Mouse (Mus musculus) liver (tissue): ENCODE results near the gene Ttll7.

Source experiments
- DNase-seq: peaks from one replicate; pipeline ENCODE4 v3.0.0-alpha.2; 2020; ENCODE audit warnings: mixed read lengths

Ttll7 gene

DNA sequence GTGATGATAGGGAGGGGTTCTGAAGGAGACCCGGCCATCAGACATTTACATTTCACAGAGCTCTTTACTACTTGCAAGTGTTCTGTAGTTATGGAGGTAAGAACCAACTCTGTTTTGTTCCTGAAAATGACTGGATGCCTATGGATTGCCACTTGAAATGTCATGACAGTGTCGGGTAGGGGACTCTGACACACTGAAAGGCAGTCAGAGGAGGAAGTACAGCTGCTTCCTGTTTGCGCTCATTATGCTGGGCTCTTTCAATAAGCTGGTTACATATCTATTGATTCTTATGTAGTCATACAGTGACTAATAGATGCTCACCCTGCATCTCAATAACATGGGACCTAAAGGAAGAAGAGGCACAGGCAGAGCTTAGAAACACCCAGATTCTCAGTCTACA, 148.8 kb downstream of the Ttll7 start:
- no peak for DNase-seq

DNA sequence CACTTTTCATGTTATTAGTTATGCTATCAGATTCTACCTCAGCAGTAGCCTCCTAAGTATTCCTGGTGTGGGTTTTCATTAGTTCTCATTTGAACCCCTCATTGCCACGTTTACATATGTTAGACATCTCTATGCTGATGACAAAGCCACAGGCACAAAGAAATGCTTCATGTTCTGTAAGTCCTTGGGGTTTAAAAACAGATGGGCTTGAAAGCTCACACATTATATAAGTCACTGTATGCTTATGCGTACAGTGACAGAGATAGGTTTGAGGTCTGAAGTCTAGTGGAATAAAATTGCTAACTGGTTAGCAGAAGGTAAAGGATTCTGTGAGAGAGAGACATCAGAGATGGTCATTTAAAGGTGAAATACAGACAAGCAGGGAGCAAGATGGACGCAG, 149.4 kb downstream of the Ttll7 start:
- no peak for DNase-seq

DNA sequence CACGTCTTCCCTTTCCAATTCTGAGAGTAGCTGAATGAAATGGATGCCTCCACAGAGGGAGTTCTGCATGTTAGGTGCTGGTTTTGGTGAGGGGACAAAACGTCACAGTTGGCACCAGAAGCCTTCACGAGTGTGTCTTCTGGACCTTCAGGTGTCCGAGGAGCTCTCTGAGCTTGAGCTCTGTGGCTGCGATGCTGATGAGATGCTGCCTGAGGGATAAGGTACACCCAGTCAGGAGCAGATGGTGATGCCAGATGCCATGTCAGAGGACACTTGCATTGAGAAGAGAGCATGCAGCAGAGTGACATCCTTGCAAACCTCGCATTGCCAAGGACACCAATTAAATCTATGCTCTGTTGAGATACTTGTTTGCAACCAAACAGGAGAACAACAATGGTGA, 164.3 kb downstream of the Ttll7 start:
- no peak for DNase-seq

DNA sequence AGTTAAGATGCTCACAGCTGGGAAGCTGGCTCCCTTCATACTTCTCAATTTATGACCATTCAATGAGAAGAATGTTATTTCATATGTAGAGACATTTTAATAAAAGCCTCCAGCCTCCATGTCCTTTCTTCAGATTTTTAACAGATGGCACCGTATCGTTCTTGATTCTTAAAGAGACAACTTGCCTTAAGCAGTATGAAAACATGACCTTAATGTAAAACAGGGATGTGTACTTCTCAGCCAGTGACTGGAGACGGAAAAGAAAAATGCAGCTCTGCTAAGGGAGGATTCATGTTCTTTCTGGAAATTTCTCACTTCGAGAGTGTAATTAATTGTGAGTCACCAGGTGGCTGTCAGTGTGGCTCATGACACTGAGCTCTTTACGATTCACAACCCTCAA, 167.3 kb downstream of the Ttll7 start:
- no peak for DNase-seq

DNA sequence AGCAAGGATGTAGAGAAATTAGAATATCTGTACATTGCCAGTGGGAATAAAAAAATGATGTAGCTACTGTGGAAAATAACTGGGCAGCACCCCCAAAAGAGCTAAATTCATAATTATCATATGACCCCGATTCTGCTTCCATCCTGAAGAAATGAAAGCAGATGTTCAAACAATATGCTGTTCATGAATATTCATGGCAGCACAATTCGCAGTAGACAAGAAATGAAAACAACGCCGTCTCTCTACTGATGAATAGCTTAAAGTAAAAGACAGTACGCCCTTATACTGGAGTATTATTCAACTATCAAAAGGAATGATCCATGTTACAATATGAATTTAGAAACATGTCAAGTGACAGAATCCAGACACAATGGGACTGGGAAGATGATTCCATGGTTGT, 174.1 kb downstream of the Ttll7 start:
- DNase-seq = no peak

DNA sequence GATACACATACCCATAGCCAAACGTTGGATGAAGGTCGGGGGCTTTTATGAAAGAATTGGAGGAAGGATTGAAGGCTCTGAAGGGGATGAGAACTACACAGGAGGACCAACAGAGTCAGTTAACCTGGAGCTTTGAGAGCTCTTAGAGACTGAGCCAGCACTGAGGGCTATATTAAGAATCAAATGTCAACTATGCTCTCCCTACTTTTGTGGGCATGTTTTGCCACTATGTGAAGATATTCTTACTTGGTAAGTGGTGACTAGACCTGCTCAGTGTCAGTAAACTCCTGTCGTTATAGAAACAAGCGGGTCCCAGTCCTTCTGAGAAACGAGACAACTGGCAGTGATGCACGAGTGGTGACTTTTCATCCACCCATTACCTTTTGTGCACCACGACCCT, 176.2 kb downstream of the Ttll7 start:
- no peak for DNase-seq

DNA sequence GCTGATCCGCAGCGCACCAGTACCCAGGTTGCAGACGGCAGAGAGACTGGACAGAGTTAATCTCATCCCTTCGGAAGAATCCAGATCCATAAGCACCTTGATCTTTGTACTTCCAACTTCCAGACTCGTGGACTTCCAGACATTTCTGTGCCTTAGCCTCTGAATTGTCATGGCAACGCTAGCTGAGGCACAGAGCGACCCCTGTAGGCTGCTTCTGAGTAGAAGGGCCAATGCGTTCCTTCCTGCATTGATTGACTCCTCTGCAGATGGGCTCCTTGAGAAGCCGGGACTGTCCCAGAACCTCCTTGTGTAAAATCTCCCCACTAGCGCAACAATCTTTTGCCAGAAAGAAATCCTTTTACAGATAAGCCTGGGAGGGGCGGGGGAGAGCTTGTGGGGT, 177.6 kb downstream of the Ttll7 start:
- no peak for DNase-seq

DNA sequence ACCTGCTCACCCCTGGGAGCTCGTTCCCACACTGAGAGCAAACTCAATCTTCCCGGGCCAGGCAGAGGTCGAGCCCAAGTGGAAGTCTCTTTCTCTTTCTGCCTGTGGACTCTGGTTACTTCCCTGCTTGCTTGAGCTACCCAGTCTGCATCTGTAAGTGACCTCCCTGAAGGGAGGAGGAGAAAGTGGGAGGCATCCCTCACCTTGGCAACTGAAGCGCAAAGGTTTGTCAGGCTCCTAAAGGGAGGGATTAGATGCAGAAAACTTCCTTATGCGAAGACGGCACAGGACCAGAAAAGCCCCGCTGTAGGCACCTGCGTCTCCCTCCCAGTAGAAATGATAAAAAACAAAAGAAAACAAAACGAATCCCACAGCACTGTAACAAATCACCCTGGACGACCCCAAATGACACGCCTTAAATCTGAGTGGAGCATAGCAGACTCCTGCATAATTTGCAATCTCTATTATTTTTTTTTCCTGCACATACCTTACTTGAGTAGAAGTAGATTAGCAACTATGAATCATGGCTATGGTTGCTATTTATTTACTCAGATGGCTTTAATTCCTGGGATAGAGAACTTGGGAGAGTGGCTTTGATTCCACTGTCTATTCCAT, 178.2 kb downstream of the Ttll7 start:
- DNase-seq = no peak
